ENCODE assay signal across 19 mouse cellular contexts in the genomic region with DNA sequence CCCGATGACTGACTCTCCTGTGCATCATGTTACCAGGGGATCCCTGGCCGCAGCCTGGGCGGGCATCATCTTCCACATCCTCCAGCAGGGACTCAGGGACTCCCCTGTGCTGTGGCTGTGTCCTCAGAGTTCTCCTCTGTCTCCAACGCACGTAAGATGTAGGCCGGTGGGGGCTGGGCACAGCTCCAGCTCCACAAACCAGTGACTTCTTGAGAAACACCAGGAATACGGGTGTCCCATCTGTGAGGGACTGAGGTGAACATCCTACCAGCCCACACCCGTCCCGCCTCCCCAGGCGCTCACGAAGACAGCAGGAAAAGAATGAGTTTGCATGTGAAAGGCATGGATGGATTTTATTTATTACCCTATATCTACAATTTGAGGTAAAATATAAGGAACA. TPM values are rescaled to one million over a fixed set of nuclear protein-coding genes. Genes with fewer than 3 reads are reported as not detected.
DNase-seq lines count a peak whose midpoint lies in the region; ATAC-seq and TF ChIP-seq lines count a peak whose summit lies in the region.
"Had no signal": no experiment of that assay in that cellular context is flagged by ENCODE, and none has a peak within 500 bp of the region (broad histone marks: within the 10 kb centered on the region; RNA-seq: fewer than 3 reads in every experiment).

No protein-coding gene starts in this region.

- peak overlapping the region; percentile 86; the same call in 1 of the 2 replicates for H3K27ac ChIP-seq in forebrain, embryonic 12.5 days
- H3K27ac ChIP-seq in forebrain, embryonic 16.5 days (ENCODE audit: low read length) = no peak overlapping the region
- peak overlapping the region; percentile 17; the same call in 1 of the 2 replicates for H3K27ac ChIP-seq in limb, embryonic 15.5 days
- no peak overlapping the region for H3K27ac ChIP-seq in limb, embryonic 10.5 days
- H3K27ac ChIP-seq in bone marrow, adult 2 months (ENCODE audit: control insufficient read depth, insufficient read depth, low read depth, low read length, poor library complexity) = peak overlapping the region; percentile 90
- H3K27ac ChIP-seq: embryonic facial prominence, embryonic 15.5 days had no signal

- DNase-seq in limb, embryonic 10.5 days (ENCODE audit: low spot score) = no peak
- peak; percentile 53 for DNase-seq in right cerebral cortex, adult 18-20 months
- no peak for DNase-seq in right cerebral cortex, postnatal 10 days (ENCODE audit: low spot score in 2 of 2)
- no peak for DNase-seq in layer of hippocampus, postnatal 25 days (ENCODE audit: extremely low spot score in 1 of 2, low spot score in 1 of 2)
- DNase-seq: adrenal gland, postnatal 25 days; cerebellum, adult 11 months; cerebellum, adult 9-11 months; gastrocnemius, postnatal 10 days; kidney, adult 11 months; kidney, postnatal 4 days; layer of hippocampus, adult 9-11 months; lung, postnatal 10 days had no signal

- no peak overlapping the region for H3K4me2 ChIP-seq in forebrain, embryonic 12.5 days
- no peak overlapping the region for H3K4me2 ChIP-seq in forebrain, embryonic 16.5 days (ENCODE audit: low read length)
- H3K4me2 ChIP-seq in limb, embryonic 15.5 days = no peak overlapping the region
- H3K4me2 ChIP-seq: embryonic facial prominence, embryonic 15.5 days; heart, embryonic 11.5 days; liver, embryonic 11.5 days had no signal

- no peak overlapping the region for H3K4me3 ChIP-seq in forebrain, embryonic 12.5 days (replicated peaks)
- no peak overlapping the region for H3K4me3 ChIP-seq in forebrain, embryonic 16.5 days (replicated peaks; ENCODE audit: low read length)
- no peak overlapping the region for H3K4me3 ChIP-seq in limb, embryonic 15.5 days
- no peak overlapping the region for H3K4me3 ChIP-seq in limb, embryonic 10.5 days
- no peak overlapping the region for H3K4me3 ChIP-seq in bone marrow, adult 2 months (replicated peaks; ENCODE audit: control insufficient read depth, low read depth, low read length)
- H3K4me3 ChIP-seq: embryonic facial prominence, embryonic 15.5 days had no signal

- WGBS in forebrain, embryonic 12.5 days = 94% methylated on average over 11 of the region's 11 CpGs
- 88% methylated on average over 11 of the region's 11 CpGs for WGBS in forebrain, embryonic 16.5 days
- 88% methylated on average over 11 of the region's 11 CpGs for WGBS in limb, embryonic 15.5 days
- WGBS in limb, embryonic 10.5 days = 96% methylated on average over 11 of the region's 11 CpGs
- WGBS in bone marrow, adult 2 months = 63% methylated on average over 11 of the region's 11 CpGs

- H3K9me3 ChIP-seq in forebrain, embryonic 12.5 days = no peaks in the 10 kb centered on the region
- no peaks in the 10 kb centered on the region for H3K9me3 ChIP-seq in forebrain, embryonic 16.5 days (ENCODE audit: control insufficient read depth, low read length)
- H3K9me3 ChIP-seq in limb, embryonic 15.5 days = no peaks in the 10 kb centered on the region
- no peaks in the 10 kb centered on the region for H3K9me3 ChIP-seq in limb, embryonic 10.5 days (replicated peaks)
- H3K9me3 ChIP-seq: embryonic facial prominence, embryonic 15.5 days had no signal

- TF ChIP-seq CTCF in bone marrow, adult 2 months (IDR thresholded peaks at IDR 0.05; ENCODE audit: control insufficient read depth, insufficient read depth, low read length) = no peak

- no peak for TF ChIP-seq POLR2A in bone marrow, adult 2 months (IDR thresholded peaks at IDR 0.05; ENCODE audit: borderline replicate concordance, control insufficient read depth, low read depth, low read length)

- no peak overlapping the region for H3K9ac ChIP-seq in forebrain, embryonic 12.5 days
- no peak overlapping the region for H3K9ac ChIP-seq in forebrain, embryonic 16.5 days (replicated peaks; ENCODE audit: low read depth, low read length)
- H3K9ac ChIP-seq in limb, embryonic 15.5 days = no peak overlapping the region
- H3K9ac ChIP-seq: embryonic facial prominence, embryonic 15.5 days had no signal

- peaks cover 31% of the 10 kb centered on the region for H3K4me1 ChIP-seq in forebrain, embryonic 12.5 days
- peaks cover 12% of the 10 kb centered on the region for H3K4me1 ChIP-seq in forebrain, embryonic 16.5 days (replicated peaks; ENCODE audit: control insufficient read depth, insufficient read depth, low read length)
- peaks cover 36% of the 10 kb centered on the region for H3K4me1 ChIP-seq in limb, embryonic 15.5 days
- peaks cover 36% of the 10 kb centered on the region for H3K4me1 ChIP-seq in limb, embryonic 10.5 days
- H3K4me1 ChIP-seq in bone marrow, adult 2 months (ENCODE audit: control insufficient read depth, insufficient read depth, low read length) = peaks cover 6% of the 10 kb centered on the region

- no peak for ATAC-seq in forebrain, embryonic 12.5 days (ENCODE audit: low FRiP score)
- no peak for ATAC-seq in forebrain, embryonic 16.5 days
- ATAC-seq in limb, embryonic 15.5 days (ENCODE audit: insufficient number of reproducible peaks, low FRiP score, low TSS enrichment, low read depth) = no peak

- no peaks in the 10 kb centered on the region for H3K27me3 ChIP-seq in forebrain, embryonic 12.5 days
- no peaks in the 10 kb centered on the region for H3K27me3 ChIP-seq in forebrain, embryonic 16.5 days (replicated peaks; ENCODE audit: control insufficient read depth, insufficient read depth, low read length)
- H3K27me3 ChIP-seq in limb, embryonic 15.5 days = no peaks in the 10 kb centered on the region
- no peaks in the 10 kb centered on the region for H3K27me3 ChIP-seq in limb, embryonic 10.5 days (ENCODE audit: low read depth, poor library complexity, severe bottlenecking)
- H3K27me3 ChIP-seq: embryonic facial prominence, embryonic 15.5 days had no signal

- H3K36me3 ChIP-seq in forebrain, embryonic 12.5 days (replicated peaks) = peaks cover 72% of the 10 kb centered on the region
- H3K36me3 ChIP-seq in forebrain, embryonic 16.5 days (ENCODE audit: control insufficient read depth, insufficient read depth) = peaks cover 56% of the 10 kb centered on the region
- peaks cover 71% of the 10 kb centered on the region for H3K36me3 ChIP-seq in limb, embryonic 15.5 days
- peaks cover 78% of the 10 kb centered on the region for H3K36me3 ChIP-seq in limb, embryonic 10.5 days

RNA-seq across cellular contexts. Expression of a gene that starts 8.1 kb away (rescaled TPM):
- polyA plus RNA-seq in forebrain, embryonic 12.5 days (2016; fragmentation: Nextera tagmentation; extraction: Ambion mirVana) = 1.4 and 2.0 TPM in 2 replicates
- polyA plus RNA-seq in forebrain, embryonic 16.5 days (2015; fragmentation: Nextera tagmentation; extraction: Ambion mirVana) = 1.8 and 2.7 TPM in 2 replicates
- 12.3 and 13.1 TPM in 2 replicates for polyA plus RNA-seq in limb, embryonic 15.5 days (2015; fragmentation: Nextera tagmentation; extraction: Ambion mirVana)
- 1.5 and 1.7 TPM in 2 replicates for polyA plus RNA-seq in limb, embryonic 10.5 days (2016; fragmentation: Nextera tagmentation; extraction: Ambion mirVana)
- 78.6 and 222 TPM in 2 replicates for polyA plus RNA-seq in bone marrow, adult 2 months (2011; ENCODE audit: insufficient read depth, insufficient read length, low replicate concordance, missing spikeins)
- 1 to 10 TPM; 5.5 to 7.8 TPM for total RNA-seq in layer of hippocampus, postnatal 25 days (2021)

RNA-seq across cellular contexts. Expression of a gene that starts 53.7 kb away (rescaled TPM):
- 11.6 and 12.4 TPM in 2 replicates for polyA plus RNA-seq in forebrain, embryonic 12.5 days (2016; fragmentation: Nextera tagmentation; extraction: Ambion mirVana)
- polyA plus RNA-seq in forebrain, embryonic 16.5 days (2015; fragmentation: Nextera tagmentation; extraction: Ambion mirVana) = 11.6 and 12.5 TPM in 2 replicates
- 7.6 and 8.4 TPM in 2 replicates for polyA plus RNA-seq in limb, embryonic 15.5 days (2015; fragmentation: Nextera tagmentation; extraction: Ambion mirVana)
- polyA plus RNA-seq in limb, embryonic 10.5 days (2016; fragmentation: Nextera tagmentation; extraction: Ambion mirVana) = 5.3 and 7.3 TPM in 2 replicates
- polyA plus RNA-seq in bone marrow, adult 2 months (2011; ENCODE audit: insufficient read depth, insufficient read length, low replicate concordance, missing spikeins) = 3.0 and 5.5 TPM in 2 replicates
- 10 to 100 TPM; 14.8 to 15.4 TPM for total RNA-seq in layer of hippocampus, postnatal 25 days (2021)

Comparison
In these comparisons a context has a peak if more than half of its experiments do, and no peak if none do; other contexts are left out.
1. H3K27ac ChIP-seq: peak in forebrain, embryonic 12.5 days (single experiment), limb, embryonic 15.5 days (single experiment) and bone marrow, adult 2 months (single experiment); none in forebrain, embryonic 16.5 days (single experiment) and limb, embryonic 10.5 days (single experiment).